Mouse (Mus musculus) neural tube, embryonic 11.5 days (tissue): ENCODE measurements around the gene Tmem143. TPM values are rescaled to one million over a fixed set of nuclear protein-coding genes. Genes with fewer than 3 reads are reported as not detected.

Experiments
- ATAC-seq: fragments of 200-750 bp; cut with Nextera tagmentation; 2 replicates; pipeline ENCODE4 v1.8.0; 2017; ENCODE audit warnings: moderate number of reproducible peaks, mild to moderate bottlenecking, moderate TSS enrichment, moderate library complexity; ENCODE audit not compliant: insufficient read depth, low FRiP score, low TSS enrichment
- DNase-seq: peaks from one replicate; pipeline ENCODE4 v3.0.0-alpha.2; 2015; ENCODE audit warnings: low spot score
- H3K27ac ChIP-seq: fragments of 300-500 bp; sonication (generic); 2 replicates; pipeline ENCODE4 v1.5.1; 2014; ENCODE audit warnings: low read depth, mild to moderate bottlenecking, low read length
- H3K27me3 ChIP-seq: fragments of 300-500 bp; sonication (generic); 2 replicates; pipeline ENCODE4 v1.6.1; 2014; ENCODE audit warnings: mild to moderate bottlenecking, low read length, mixed read lengths; ENCODE audit not compliant: control insufficient read depth, insufficient read depth
- H3K36me3 ChIP-seq: fragments of 300-500 bp; sonication (generic); 2 replicates; pipeline ENCODE4 v1.6.1; 2014; ENCODE audit warnings: mild to moderate bottlenecking, low read length, moderate library complexity, mixed read lengths; ENCODE audit not compliant: control insufficient read depth, insufficient read depth
- H3K4me1 ChIP-seq: fragments of 300-500 bp; sonication (generic); 2 replicates; pipeline ENCODE4 v1.6.1; 2014; ENCODE audit warnings: low read length, mixed read lengths; ENCODE audit not compliant: control insufficient read depth, insufficient read depth
- H3K4me2 ChIP-seq: fragments of 300-500 bp; sonication (generic); 2 replicates; pipeline ENCODE4 v1.6.1; 2014; ENCODE audit warnings: low read depth, mild to moderate bottlenecking, moderate library complexity
- H3K4me3 ChIP-seq: fragments of 300-500 bp; sonication (generic); 2 replicates; pipeline ENCODE4 v1.5.1; 2014; ENCODE audit warnings: low read depth, low read length
- H3K9ac ChIP-seq: fragments of 300-500 bp; sonication (generic); 2 replicates; pipeline ENCODE4 v1.6.1; 2014; ENCODE audit warnings: mild to moderate bottlenecking, low read length
- H3K9me3 ChIP-seq: fragments of 300-500 bp; sonication (generic); 2 replicates; pipeline ENCODE4 v1.6.1; 2016; ENCODE audit warnings: low read length; ENCODE audit not compliant: control insufficient read depth
- WGBS: fragments of 180-500 bp; shearing (Covaris S2); extraction: QIAGEN DNeasy Blood & Tissue Kit; methylation state at CpG from one replicate; pipeline ENCODE4 v1.1.7; 2014; 5-methylcytosine and 5-hydroxymethylcytosine counted together
- polyA plus RNA-seq: library from polyadenylated mRNA; unstranded; fragments of >200 nt; fragmentation: Nextera tagmentation; extraction: Ambion mirVana; gene quantifications from 2 replicates; pipeline ENCODE4 v1.2.1, GENCODE M21; 2014

Gene Tmem143
- polyA plus RNA-seq, 1 experiment from 2014 or later: 2.8 TPM

DNA sequence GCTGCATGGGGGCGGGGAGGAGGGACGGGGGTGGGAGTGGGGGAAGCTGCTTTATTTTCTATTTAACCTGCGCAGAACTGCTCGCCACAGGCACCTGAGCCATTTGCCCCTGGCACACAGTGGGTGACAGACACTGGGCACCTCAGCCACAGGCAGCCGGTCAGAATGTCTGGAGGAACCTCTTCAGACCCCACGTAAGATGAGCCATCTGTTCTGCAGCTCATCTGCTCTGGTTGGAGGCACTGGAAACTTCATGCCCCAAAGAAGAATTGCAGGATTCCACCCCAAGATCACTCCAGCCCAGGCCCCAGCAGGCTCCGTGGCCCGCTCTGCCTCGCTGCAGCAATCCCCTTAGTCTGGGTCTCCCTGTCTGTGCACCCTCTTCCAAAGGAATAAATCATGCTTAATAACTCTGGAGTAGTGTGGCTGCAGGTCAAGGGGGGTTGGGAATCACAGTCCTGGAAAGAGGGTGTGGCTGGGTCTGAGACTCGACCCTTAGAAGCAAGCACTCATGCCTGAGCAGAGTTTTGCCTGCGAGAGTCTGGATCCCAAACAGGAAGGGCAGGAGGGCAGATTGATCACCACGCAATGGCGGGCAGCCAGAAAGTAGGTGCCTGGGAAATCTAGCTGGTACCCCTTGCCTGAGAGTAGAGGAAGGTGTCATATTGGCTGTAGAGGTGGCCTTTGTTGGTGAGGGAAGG lies 20.4 kb downstream of the Tmem143 start:
- Histone ChIP-seq H3K4me3 (0 out of 2 replicates have a peak overlapping the region, but pooled peaks have one; percentile 1), H3K9me3 (no peaks in the 10 kb centered on the region), H3K4me1 (peaks cover 16% of the 10 kb centered on the region), H3K9ac (peak overlapping the region; percentile 35; the same call in 1 of the 2 replicates), H3K27me3 (no peaks in the 10 kb centered on the region), H3K4me2 (peak overlapping the region; percentile 33), H3K27ac (peak overlapping the region; percentile 80), H3K36me3 (no peaks in the 10 kb centered on the region)
- 30% methylated on average over 13 of the region's 13 CpGs for WGBS
- DNase-seq: no peak
- ATAC-seq: peak; percentile 48

DNA sequence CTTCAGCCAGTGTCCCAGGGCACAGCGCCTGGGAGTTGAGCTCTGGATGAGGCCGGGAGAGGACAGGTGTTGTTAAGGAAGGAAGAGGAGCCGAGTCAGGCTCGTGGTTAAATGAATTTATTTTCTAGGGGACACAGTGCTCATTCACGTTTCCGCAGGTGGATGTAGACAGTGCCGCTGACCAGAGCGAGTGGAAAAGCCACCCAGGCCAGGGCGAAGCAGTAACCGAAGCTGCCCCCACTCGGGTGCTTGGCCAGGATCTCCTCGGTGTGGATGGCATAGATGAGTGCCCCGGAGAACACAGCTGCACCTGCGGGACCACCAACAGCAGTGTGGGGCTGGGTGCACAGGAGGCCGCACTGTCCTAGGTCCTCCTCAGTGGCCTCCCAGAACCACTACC lies 21.2 kb downstream of the Tmem143 start:
- H3K9me3 ChIP-seq: no peaks in the 10 kb centered on the region
- H3K9ac ChIP-seq: no peak overlapping the region
- no peak overlapping the region for H3K4me3 ChIP-seq
- DNase-seq (no peak), ATAC-seq (no peak)
- 88% methylated on average over 15 of the region's 15 CpGs for WGBS
- peaks cover 16% of the 10 kb centered on the region for H3K4me1 ChIP-seq
- H3K4me2 ChIP-seq: no peak overlapping the region
- H3K27me3 ChIP-seq: no peaks in the 10 kb centered on the region
- H3K27ac ChIP-seq: no peak overlapping the region
- H3K36me3 ChIP-seq: no peaks in the 10 kb centered on the region

DNA sequence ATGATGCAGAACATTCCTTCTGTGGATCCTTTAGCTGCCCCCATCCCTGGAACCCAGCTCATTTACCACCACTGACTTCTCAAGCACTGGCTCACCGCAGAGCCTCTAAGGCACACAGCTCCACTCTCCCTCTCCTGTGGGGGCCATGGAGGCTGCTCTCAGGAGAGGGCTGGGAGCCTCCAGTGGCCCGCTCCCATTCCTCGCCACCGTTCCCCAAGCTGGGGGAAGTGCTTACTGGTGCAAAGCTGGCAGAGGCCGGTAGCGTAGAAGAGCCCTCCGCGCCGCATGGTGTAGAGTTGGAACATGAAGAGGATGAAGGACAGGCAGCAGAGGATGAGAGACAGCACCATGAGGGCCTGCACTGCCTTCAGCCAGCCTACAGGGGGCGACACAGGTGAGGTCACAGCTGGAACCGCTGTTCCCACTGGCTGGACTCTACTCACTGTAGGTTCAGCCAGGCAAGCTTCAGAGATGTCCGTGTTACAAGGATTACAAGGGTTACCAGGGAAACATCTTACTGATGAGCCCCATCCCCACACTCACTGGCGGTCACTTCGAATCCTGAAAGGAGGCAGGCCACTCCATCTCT lies 22.4 kb downstream of the Tmem143 start:
- WGBS: 71% methylated on average over 14 of the region's 14 CpGs

DNA sequence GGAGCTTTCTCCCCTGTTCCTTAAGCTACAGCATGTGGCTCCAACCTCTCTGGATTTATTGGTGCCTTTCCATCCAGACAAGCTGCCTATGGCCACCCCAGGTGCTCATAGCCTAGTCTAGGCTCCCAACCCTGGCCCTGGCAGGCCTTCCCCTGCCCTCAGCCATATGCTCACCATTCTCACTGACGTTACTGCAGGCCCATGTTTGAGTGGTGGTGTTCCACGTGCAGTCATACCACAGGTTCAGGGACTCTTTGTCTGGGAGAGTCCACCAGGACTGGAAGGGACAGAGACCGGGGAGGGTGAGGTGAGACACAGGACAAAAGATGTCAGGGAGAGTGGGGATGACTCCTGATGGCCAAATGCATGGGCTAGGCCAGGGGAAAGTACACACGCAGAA lies 23.0 kb downstream of the Tmem143 start:
- Histone ChIP-seq H3K4me2 (no peak overlapping the region), H3K27ac (no peak overlapping the region), H3K27me3 (no peaks in the 10 kb centered on the region), H3K36me3 (no peaks in the 10 kb centered on the region), H3K4me3 (no peak overlapping the region), H3K9ac (no peak overlapping the region), H3K9me3 (no peaks in the 10 kb centered on the region), H3K4me1 (peaks cover 16% of the 10 kb centered on the region)
- no peak for DNase-seq
- WGBS: 82% methylated on average over 4 of the region's 4 CpGs
- ATAC-seq: no peak

More for the DNA sequence above, 22.4 kb downstream of the Tmem143 start:
- ATAC-seq (no peak), DNase-seq (no peak)
- H3K27ac ChIP-seq: no peak overlapping the region
- H3K27me3 ChIP-seq: no peaks in the 10 kb centered on the region
- no peak overlapping the region for H3K4me2 ChIP-seq
- peaks cover 16% of the 10 kb centered on the region for H3K4me1 ChIP-seq
- no peak overlapping the region for H3K4me3 ChIP-seq
- H3K9ac ChIP-seq: no peak overlapping the region
- no peaks in the 10 kb centered on the region for H3K36me3 ChIP-seq
- H3K9me3 ChIP-seq: no peaks in the 10 kb centered on the region

DNA sequence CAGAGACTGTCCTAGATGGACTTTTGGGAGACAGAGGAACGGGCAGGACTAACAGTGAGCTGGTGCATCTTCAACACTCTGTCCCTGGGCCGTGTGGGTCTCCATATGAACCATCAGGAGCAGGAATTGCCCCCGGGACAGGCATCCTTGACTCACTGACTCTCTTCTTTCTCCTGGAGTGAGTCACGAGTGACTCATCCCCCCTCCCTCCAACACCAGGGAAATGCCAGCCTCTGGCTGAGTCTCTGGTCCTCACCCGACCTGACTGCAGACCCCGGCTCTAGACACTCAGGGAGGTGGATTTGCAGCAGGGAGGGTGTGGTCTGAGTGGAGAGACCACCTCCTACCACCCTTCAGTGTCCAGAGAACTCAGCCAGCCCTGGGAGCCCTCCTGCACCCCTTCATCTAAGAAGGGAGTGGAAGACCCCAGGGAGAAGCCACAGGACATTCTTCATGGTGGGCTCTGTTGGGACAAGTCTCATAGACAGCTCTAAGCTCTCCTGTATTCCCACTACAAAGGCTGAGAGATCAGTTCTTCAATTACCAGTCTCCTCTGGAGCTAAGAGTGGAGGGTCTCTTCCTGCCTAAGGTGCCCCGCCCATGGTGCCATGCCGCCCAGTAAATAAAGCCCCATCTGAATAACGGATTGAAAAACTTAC lies 24.0 kb downstream of the Tmem143 start:
- Histone ChIP-seq H3K4me1 (peaks cover 16% of the 10 kb centered on the region), H3K27me3 (no peaks in the 10 kb centered on the region), H3K9me3 (no peaks in the 10 kb centered on the region), H3K4me2 (peak overlapping the region; percentile 7; the same call in 1 of the 2 replicates), H3K36me3 (no peaks in the 10 kb centered on the region), H3K27ac (no peak overlapping the region), H3K9ac (no peak overlapping the region; the same call in 1 of the 2 replicates), H3K4me3 (no peak overlapping the region)
- DNase-seq (no peak), ATAC-seq (no peak)
- 52% methylated on average over 9 of the region's 9 CpGs for WGBS

DNA sequence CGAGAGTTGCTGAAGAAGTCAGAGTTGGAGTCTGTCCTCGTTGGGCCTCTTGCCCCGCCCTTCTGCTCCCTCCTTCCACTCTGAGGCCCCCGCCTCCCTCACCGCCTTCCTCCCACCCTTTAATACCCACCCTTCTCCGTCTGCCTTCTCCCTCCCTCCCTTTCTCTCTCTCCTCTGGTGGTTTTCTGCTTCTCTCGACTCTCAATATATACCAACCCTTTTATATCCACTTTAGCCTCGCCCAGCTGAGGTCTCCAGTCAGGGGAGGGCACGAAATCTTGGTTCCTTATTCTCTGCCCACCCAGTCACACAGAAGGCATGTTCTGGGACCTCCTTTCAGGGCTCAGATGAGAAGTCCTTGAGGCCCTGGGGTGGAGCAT lies 24.5 kb downstream of the Tmem143 start, which contains the start of gene Emp3:
TSS of gene Emp3 (minus strand) at position 163 of the 380 bp plus-strand sequence.
- H3K27me3 ChIP-seq: no peaks in the 10 kb centered on the region
- H3K9me3 ChIP-seq: no peaks in the 10 kb centered on the region
- no peak within 1 kb of the TSS for H3K27ac ChIP-seq
- H3K9ac ChIP-seq: no peak within 1 kb of the TSS; the same call in 1 of the 2 replicates
- DNase-seq (no peak), ATAC-seq (no peak)
- peaks cover 12% of the 10 kb centered on the region for H3K4me1 ChIP-seq
- H3K4me3 ChIP-seq: no peak within 1 kb of the TSS
- no peaks in the 10 kb centered on the region for H3K36me3 ChIP-seq
- H3K4me2 ChIP-seq: peak within 1 kb of the TSS; percentile 7; the same call in 1 of the 2 replicates
- WGBS: 51% methylated on average over 9 of the region's 9 CpGs

DNA sequence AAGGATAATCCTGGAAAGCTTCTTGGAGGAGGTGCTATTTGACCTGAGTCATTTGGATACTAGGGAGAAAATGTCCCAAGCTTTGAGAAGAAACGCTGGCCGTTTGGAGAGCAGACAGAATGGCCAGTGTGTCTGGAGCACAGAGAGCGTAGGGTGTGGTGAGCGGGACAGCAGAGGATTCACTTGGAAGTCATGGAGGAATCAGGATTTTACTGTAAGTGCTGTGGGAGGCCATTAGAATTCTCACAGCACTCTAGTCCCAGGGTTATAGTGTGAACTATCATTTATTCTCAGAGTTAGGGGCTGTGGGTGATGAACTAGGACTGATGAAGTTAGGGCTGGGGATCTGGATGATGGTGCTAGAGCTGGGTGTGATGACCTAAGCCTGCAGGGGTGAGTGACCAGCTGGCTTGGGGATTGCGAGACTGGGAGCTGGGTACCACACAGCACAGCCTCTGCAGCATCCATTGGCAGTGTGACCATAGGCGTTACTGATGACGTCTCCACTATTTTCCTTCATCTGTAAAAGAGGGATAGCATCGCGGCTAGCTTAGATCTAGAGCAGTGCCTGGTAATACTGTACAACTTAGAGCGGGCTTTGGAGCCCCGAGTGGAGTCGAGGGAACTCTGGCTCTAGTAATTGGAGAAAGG lies 25.3 kb downstream of the Tmem143 start:
- Histone ChIP-seq H3K27ac (no peak overlapping the region), H3K4me1 (peaks cover 5% of the 10 kb centered on the region), H3K4me3 (no peak overlapping the region), H3K27me3 (no peaks in the 10 kb centered on the region), H3K36me3 (no peaks in the 10 kb centered on the region), H3K9ac (no peak overlapping the region), H3K4me2 (no peak overlapping the region), H3K9me3 (no peaks in the 10 kb centered on the region)
- no peak for ATAC-seq
- 85% methylated on average over 12 of the region's 12 CpGs for WGBS
- DNase-seq: no peak

DNA sequence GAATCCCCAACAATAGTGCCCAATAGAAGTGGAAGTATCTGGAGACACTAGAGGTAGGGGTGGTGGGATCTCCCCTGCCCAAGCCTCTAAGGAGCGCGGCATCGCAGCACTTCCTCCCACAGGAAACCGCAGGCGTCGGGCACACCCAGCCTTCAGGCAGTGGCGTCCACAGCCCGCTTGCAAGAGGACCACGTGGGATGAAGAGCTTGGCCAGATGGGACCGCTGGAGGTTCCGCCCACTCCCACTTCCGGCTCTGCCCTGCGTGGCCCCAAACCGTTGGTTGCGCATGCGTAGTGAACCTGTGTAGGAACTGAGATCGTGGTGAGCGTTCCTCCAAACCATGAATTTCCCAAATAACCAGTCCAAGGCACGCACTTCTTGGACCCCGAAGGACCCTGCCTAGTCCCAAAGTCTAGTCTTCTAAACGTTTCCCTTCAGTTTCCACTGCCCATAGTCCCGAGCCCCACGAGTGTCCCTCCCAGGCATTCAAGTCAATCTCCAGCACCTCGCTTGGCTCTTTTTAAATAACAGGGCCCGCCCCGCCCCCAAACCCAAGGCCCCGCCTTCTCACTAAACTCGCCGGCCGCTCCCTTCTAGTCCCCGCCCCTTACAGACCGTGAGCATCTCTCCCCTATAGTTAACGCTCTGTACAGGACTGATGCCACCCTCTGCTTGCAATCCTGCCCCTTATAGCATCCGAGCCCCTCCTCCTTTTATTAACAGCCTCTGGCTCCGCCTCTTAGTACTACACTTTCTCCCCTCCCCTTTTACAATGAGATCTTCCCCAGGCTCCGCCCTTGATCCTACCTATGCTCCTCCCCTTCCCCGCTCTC lies 26.4 kb downstream of the Tmem143 start:
- no peaks in the 10 kb centered on the region for H3K36me3 ChIP-seq
- 1% methylated on average over 37 of the region's 37 CpGs for WGBS
- H3K9ac ChIP-seq: peak overlapping the region; percentile 18
- no peaks in the 10 kb centered on the region for H3K4me1 ChIP-seq
- peak overlapping the region; percentile 41 for H3K4me2 ChIP-seq
- DNase-seq (peak; percentile 93), ATAC-seq (peak; percentile 89)
- peak overlapping the region; percentile 65; the same call in 1 of the 2 replicates for H3K27ac ChIP-seq
- no peaks in the 10 kb centered on the region for H3K9me3 ChIP-seq
- peak overlapping the region; percentile 27 for H3K4me3 ChIP-seq
- no peaks in the 10 kb centered on the region for H3K27me3 ChIP-seq
